Mouse (Mus musculus): Measurements from ENCODE around the gene Nr5a2. TPM values are rescaled to one million over a fixed set of nuclear protein-coding genes. Genes with fewer than 3 reads are reported as not detected.

The Nr5a2 gene
- polyA plus RNA-seq, 1 experiment from 2014 or later, result 2.0 TPM

DNA sequence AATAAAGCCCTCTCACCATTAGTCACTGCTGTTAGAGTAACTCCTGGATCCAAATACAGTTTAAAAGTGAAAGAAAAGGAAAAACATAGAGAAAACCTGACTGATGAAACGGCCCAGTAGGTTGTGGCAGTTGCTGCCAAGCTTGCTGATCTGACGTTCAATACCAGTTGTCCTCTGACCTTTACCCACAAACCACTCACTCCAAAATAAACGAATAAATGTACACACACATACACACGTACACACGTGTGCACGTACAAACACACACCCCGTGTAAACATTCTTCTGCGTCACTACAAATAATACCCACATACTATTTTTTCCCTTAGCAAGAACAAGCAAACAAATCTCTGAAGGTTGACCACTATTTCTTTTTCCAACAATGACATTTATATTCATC, 64.4 kb downstream of the Nr5a2 start:
- DNase-seq (ENCODE audit: low spot score), result no peak
- ATAC-seq (replicated peaks; ENCODE audit: insufficient number of reproducible peaks, low FRiP score, low TSS enrichment, low read depth), result no peak
- H3K4me1 ChIP-seq (ENCODE audit: control insufficient read depth, insufficient read depth, low read length), result no peaks in the 10 kb centered on the region
- no peaks in the 10 kb centered on the region for H3K9me3 ChIP-seq (replicated peaks; ENCODE audit: control insufficient read depth, low read length)
- H3K27ac ChIP-seq (replicated peaks; ENCODE audit: low read depth, low read length), result no peak overlapping the region
- no peaks in the 10 kb centered on the region for H3K36me3 ChIP-seq (replicated peaks; ENCODE audit: control insufficient read depth, insufficient read depth, low read depth, low read length)
- 84% methylated on average over 8 of the region's 8 CpGs for WGBS
- no peak overlapping the region for H3K4me2 ChIP-seq (ENCODE audit: low read depth, low read length)
- no peaks in the 10 kb centered on the region for H3K27me3 ChIP-seq (ENCODE audit: control insufficient read depth, insufficient read depth, low read length)
- H3K4me3 ChIP-seq (ENCODE audit: low read depth, low read length), result no peak overlapping the region
- H3K9ac ChIP-seq (replicated peaks; ENCODE audit: low read length), result no peak overlapping the region

DNA sequence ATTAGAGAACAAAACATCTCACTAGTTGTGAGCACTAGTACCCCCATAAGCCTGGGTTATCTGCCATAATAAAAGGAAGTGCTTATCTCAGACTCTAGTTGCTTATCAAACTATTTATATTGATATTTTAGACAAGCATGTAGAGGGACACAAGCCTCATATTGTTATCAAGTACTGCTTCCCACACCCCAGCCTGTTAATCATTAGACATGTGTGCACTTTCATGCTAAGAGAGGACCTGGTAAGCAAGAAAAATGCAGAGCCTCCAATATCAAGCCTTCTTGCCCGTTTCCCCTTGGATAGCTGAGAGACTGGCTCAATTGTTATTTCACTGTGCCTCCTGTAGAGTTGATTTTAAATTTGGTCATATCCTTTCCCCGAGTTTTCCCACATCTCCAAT, 65.5 kb downstream of the Nr5a2 start:
- Histone ChIP-seq H3K4me2 (ENCODE audit: low read depth, low read length) (no peak overlapping the region), H3K9me3 (replicated peaks; ENCODE audit: control insufficient read depth, low read length) (no peaks in the 10 kb centered on the region), H3K27me3 (ENCODE audit: control insufficient read depth, insufficient read depth, low read length) (no peaks in the 10 kb centered on the region), H3K4me3 (ENCODE audit: low read depth, low read length) (no peak overlapping the region), H3K4me1 (ENCODE audit: control insufficient read depth, insufficient read depth, low read length) (no peaks in the 10 kb centered on the region), H3K27ac (replicated peaks; ENCODE audit: low read depth, low read length) (no peak overlapping the region), H3K9ac (replicated peaks; ENCODE audit: low read length) (no peak overlapping the region), H3K36me3 (replicated peaks; ENCODE audit: control insufficient read depth, insufficient read depth, low read depth, low read length) (no peaks in the 10 kb centered on the region)
- ATAC-seq (replicated peaks; ENCODE audit: insufficient number of reproducible peaks, low FRiP score, low TSS enrichment, low read depth), result no peak
- DNase-seq (ENCODE audit: low spot score), result no peak
- WGBS, result 65% methylated on average over 2 of the region's 2 CpGs

DNA sequence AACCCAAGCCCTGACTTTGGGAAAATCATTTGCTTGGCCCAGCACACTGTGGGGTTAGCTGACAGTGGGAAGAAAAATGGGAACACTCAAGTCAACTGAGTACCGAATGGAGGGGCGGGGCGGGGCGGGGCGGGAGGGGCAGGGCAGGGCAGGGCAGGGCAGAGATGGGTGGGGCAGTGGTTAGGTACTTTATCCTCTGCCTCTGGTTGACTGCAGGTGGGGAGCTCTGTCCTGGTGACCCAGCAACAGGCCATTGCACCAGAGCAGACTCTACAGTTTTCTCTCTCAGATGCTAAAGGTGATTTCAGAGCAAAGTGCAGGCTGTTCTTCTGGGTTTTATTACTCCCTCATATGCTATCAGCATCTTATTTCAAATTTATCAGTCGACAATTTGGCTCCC, 67.1 kb downstream of the Nr5a2 start:
- Histone ChIP-seq H3K4me1 (ENCODE audit: control insufficient read depth, insufficient read depth, low read length) (no peaks in the 10 kb centered on the region), H3K27ac (replicated peaks; ENCODE audit: low read depth, low read length) (no peak overlapping the region), H3K9ac (replicated peaks; ENCODE audit: low read length) (no peak overlapping the region), H3K27me3 (ENCODE audit: control insufficient read depth, insufficient read depth, low read length) (no peaks in the 10 kb centered on the region), H3K36me3 (replicated peaks; ENCODE audit: control insufficient read depth, insufficient read depth, low read depth, low read length) (no peaks in the 10 kb centered on the region), H3K4me2 (ENCODE audit: low read depth, low read length) (no peak overlapping the region), H3K9me3 (replicated peaks; ENCODE audit: control insufficient read depth, low read length) (no peaks in the 10 kb centered on the region), H3K4me3 (ENCODE audit: low read depth, low read length) (no peak overlapping the region)
- no peak for ATAC-seq (replicated peaks; ENCODE audit: insufficient number of reproducible peaks, low FRiP score, low TSS enrichment, low read depth)
- WGBS, result 89% methylated on average over 5 of the region's 6 CpGs
- DNase-seq (ENCODE audit: low spot score), result no peak

DNA sequence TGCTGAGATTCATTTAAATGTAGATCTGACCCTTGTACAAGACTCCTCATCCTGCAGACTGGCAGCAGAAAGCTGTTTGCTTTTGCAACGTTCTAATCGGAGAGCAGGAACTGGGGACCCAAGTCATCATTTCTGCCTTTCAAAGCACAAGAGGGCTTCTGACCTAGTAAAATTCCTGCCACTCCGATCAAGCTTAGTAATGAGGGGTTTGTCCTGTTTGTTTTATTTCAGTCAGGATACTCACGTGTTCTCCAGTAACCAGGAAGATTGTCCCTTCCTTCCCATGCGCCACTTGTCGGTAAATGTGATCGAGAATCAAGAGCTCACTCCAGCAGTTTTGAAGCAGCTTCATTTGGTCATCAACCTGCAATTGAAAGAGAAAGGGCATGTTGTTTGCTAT, 69.8 kb downstream of the Nr5a2 start:
- Histone ChIP-seq H3K9me3 (replicated peaks; ENCODE audit: control insufficient read depth, low read length) (no peaks in the 10 kb centered on the region), H3K4me3 (ENCODE audit: low read depth, low read length) (no peak overlapping the region), H3K27me3 (ENCODE audit: control insufficient read depth, insufficient read depth, low read length) (no peaks in the 10 kb centered on the region), H3K36me3 (replicated peaks; ENCODE audit: control insufficient read depth, insufficient read depth, low read depth, low read length) (no peaks in the 10 kb centered on the region), H3K9ac (replicated peaks; ENCODE audit: low read length) (no peak overlapping the region), H3K27ac (replicated peaks; ENCODE audit: low read depth, low read length) (no peak overlapping the region), H3K4me1 (ENCODE audit: control insufficient read depth, insufficient read depth, low read length) (no peaks in the 10 kb centered on the region), H3K4me2 (ENCODE audit: low read depth, low read length) (no peak overlapping the region)
- ATAC-seq (replicated peaks; ENCODE audit: insufficient number of reproducible peaks, low FRiP score, low TSS enrichment, low read depth) (no peak), DNase-seq (ENCODE audit: low spot score) (no peak)
- WGBS, result 70% methylated on average over 7 of the region's 7 CpGs

DNA sequence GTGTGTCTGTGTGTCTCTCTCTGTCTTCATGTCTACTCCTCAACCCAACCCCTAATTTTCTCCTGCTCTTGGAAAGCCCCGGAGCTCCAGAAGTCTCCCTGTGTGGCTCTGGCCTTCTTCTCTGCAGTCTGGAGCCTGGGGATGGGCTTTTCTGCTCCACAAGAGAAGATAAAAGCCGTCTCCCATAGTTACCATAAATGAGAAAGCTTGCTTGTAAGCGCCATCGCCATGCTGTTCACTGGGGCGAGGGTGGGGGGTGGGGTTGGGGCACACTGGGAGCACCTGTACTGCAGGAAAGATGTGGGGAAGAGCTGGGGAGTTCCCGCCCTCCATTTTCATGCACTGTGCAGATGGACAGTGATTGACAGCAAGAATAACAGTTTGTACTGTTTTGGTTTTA, 71.5 kb downstream of the Nr5a2 start:
- no peak for DNase-seq (ENCODE audit: low spot score)
- WGBS, result 67% methylated on average over 6 of the region's 6 CpGs
- no peak overlapping the region for H3K27ac ChIP-seq (replicated peaks; ENCODE audit: low read depth, low read length)

DNA sequence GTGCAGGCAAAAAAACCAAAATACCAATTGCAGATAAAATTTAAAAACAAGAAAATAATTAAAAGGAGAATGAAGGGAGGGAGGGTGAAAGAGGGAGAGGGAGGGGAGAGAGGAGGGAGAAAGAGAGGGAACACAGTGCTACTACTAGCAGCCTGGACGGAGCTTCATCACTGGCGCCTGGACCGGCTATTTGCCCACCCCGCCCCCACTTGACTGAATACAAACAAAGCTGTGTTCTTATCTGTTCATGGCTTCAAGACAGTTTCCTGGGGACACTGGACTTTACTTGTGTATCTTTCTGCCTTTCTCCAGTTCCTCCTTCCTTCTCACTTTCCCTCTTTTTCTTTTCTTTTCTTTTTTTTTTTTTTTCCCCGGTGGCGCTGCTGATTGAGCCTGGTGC, 73.6 kb downstream of the Nr5a2 start:
- H3K4me3 ChIP-seq (ENCODE audit: low read depth, low read length), result no peak overlapping the region
- ATAC-seq (replicated peaks; ENCODE audit: insufficient number of reproducible peaks, low FRiP score, low TSS enrichment, low read depth) (no peak), DNase-seq (ENCODE audit: low spot score) (no peak)
- 25% methylated on average over 6 of the region's 6 CpGs for WGBS
- no peak overlapping the region for H3K9ac ChIP-seq (replicated peaks; ENCODE audit: low read length)
- H3K9me3 ChIP-seq (replicated peaks; ENCODE audit: control insufficient read depth, low read length), result no peaks in the 10 kb centered on the region
- H3K4me1 ChIP-seq (ENCODE audit: control insufficient read depth, insufficient read depth, low read length), result no peaks in the 10 kb centered on the region
- H3K4me2 ChIP-seq (ENCODE audit: low read depth, low read length), result no peak overlapping the region
- no peaks in the 10 kb centered on the region for H3K36me3 ChIP-seq (replicated peaks; ENCODE audit: control insufficient read depth, insufficient read depth, low read depth, low read length)
- H3K27ac ChIP-seq (replicated peaks; ENCODE audit: low read depth, low read length), result no peak overlapping the region
- no peaks in the 10 kb centered on the region for H3K27me3 ChIP-seq (ENCODE audit: control insufficient read depth, insufficient read depth, low read length)

More for the DNA sequence above, 71.5 kb downstream of the Nr5a2 start:
- no peak overlapping the region for H3K9ac ChIP-seq (replicated peaks; ENCODE audit: low read length)
- H3K36me3 ChIP-seq (replicated peaks; ENCODE audit: control insufficient read depth, insufficient read depth, low read depth, low read length), result no peaks in the 10 kb centered on the region
- no peaks in the 10 kb centered on the region for H3K27me3 ChIP-seq (ENCODE audit: control insufficient read depth, insufficient read depth, low read length)
- no peak overlapping the region for H3K4me3 ChIP-seq (ENCODE audit: low read depth, low read length)
- H3K4me2 ChIP-seq (ENCODE audit: low read depth, low read length), result no peak overlapping the region
- no peaks in the 10 kb centered on the region for H3K9me3 ChIP-seq (replicated peaks; ENCODE audit: control insufficient read depth, low read length)
- H3K4me1 ChIP-seq (ENCODE audit: control insufficient read depth, insufficient read depth, low read length), result no peaks in the 10 kb centered on the region
- ATAC-seq (replicated peaks; ENCODE audit: insufficient number of reproducible peaks, low FRiP score, low TSS enrichment, low read depth), result no peak

DNA sequence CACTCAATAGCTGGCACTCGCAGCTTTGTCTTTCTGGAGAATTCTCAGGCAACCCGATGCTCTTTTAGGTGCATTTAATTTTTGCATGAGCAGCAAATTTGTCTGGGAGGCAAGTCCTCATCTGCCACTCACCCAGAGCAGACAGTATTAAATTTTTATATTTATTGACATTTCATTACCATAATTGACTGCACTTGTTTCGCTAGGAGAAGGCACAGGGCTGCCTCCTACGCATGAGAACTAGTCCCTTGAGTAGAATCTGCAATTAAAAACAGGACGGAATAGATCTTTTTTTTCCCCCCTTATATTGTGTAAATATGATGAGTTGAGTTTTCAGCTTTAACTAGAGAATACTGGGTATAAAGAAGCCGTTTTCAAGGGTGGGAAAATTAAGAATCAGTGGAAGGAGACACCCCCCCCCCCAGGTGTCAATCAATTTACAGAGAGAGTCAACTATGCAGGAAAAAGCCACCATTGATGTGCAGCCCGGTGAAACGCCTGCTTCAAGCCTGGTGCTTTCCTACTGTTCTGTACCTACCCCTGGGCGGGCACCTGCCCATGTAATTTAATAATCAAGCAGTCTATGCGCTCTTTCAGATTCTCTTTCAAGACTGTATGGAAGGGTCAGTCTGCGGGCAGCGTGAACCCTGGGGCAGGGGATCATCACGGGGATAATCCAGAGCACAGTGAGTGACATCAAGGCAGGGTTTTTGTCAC, 76.6 kb downstream of the Nr5a2 start:
- WGBS, result 75% methylated on average over 13 of the region's 13 CpGs
- Histone ChIP-seq H3K36me3 (replicated peaks; ENCODE audit: control insufficient read depth, insufficient read depth, low read depth, low read length) (no peaks in the 10 kb centered on the region), H3K27me3 (ENCODE audit: control insufficient read depth, insufficient read depth, low read length) (no peaks in the 10 kb centered on the region), H3K9me3 (replicated peaks; ENCODE audit: control insufficient read depth, low read length) (no peaks in the 10 kb centered on the region), H3K27ac (replicated peaks; ENCODE audit: low read depth, low read length) (no peak overlapping the region), H3K4me2 (ENCODE audit: low read depth, low read length) (no peak overlapping the region), H3K9ac (replicated peaks; ENCODE audit: low read length) (no peak overlapping the region), H3K4me1 (ENCODE audit: control insufficient read depth, insufficient read depth, low read length) (no peaks in the 10 kb centered on the region), H3K4me3 (ENCODE audit: low read depth, low read length) (no peak overlapping the region)
- ATAC-seq (replicated peaks; ENCODE audit: insufficient number of reproducible peaks, low FRiP score, low TSS enrichment, low read depth) (no peak), DNase-seq (ENCODE audit: low spot score) (no peak)

DNA sequence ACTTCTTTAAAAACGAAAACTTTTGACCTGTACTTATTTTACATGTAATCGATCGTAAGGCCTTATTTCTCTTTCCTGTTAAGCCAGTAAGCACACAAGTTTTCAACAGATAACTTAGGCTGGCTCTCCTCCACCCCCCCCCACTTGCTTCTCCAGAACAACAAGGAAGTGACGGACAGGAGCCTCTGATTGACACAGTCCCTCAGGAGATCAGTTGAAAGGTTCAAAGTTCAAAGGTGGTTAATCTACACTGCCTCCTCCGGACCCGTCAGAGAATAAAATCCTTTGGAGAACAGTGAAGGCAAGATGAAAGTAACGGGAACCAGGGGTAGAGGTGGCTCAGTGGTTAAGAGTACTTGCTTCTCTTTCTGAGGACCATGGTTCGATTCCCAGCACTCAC, 80.0 kb downstream of the Nr5a2 start:
- H3K9ac ChIP-seq (replicated peaks; ENCODE audit: low read length), result no peak overlapping the region
- H3K27me3 ChIP-seq (ENCODE audit: control insufficient read depth, insufficient read depth, low read length), result no peaks in the 10 kb centered on the region
- no peaks in the 10 kb centered on the region for H3K4me1 ChIP-seq (ENCODE audit: control insufficient read depth, insufficient read depth, low read length)
- H3K4me3 ChIP-seq (ENCODE audit: low read depth, low read length), result no peak overlapping the region
- no peaks in the 10 kb centered on the region for H3K36me3 ChIP-seq (replicated peaks; ENCODE audit: control insufficient read depth, insufficient read depth, low read depth, low read length)
- H3K27ac ChIP-seq (replicated peaks; ENCODE audit: low read depth, low read length), result no peak overlapping the region
- no peak for ATAC-seq (replicated peaks; ENCODE audit: insufficient number of reproducible peaks, low FRiP score, low TSS enrichment, low read depth)
- no peaks in the 10 kb centered on the region for H3K9me3 ChIP-seq (replicated peaks; ENCODE audit: control insufficient read depth, low read length)
- no peak overlapping the region for H3K4me2 ChIP-seq (ENCODE audit: low read depth, low read length)
- WGBS, result 74% methylated on average over 8 of the region's 8 CpGs
- DNase-seq (ENCODE audit: low spot score), result no peak
